Mouse (Mus musculus) liver, adult 2 months (tissue): ENCODE results near the gene Setd1a.
A peak's percentile ranks its signal among the peaks of the same experiment; 100 is the strongest.

Experiments
- CTCF ChIP-seq: fragments of 200-500 bp; IDR thresholded peaks from 2 replicates; pipeline ENCODE4 v1.5.1; 2011; ENCODE audit warnings: low read depth, low read length, control low read depth
- POLR2A ChIP-seq: fragments of 200-500 bp; IDR thresholded peaks from 2 replicates; pipeline ENCODE4 v1.6.1; 2011; ENCODE audit warnings: low read length, control low read depth; ENCODE audit not compliant: insufficient read depth; ENCODE audit errors: extremely low read depth

DNA sequence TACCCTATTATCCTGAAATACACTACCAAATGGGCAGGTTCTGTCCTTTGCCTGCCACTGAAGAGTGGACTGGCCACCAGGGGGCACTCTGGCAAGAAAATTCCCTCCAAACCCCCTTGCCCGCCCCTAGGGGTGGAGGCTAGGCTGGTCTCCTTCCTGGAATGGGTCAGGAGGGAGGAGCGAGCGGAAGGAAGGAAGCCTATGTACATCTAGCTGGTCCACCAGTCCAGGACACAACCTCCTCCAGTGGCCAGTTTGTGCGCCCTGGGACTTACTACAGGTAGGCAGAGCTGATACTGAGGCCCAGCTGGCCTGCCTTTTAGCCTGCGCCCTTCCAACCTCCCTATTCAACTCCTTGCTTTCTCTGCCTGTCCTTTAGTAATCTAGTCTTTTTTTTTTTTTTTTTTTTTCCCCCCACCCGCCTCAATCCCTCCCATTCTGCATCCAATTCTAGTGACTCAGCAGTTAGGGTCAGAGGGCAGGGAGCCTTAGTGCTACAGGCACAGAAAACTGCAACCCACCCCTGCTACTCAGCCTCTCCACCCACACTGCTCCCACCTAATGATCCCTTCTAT is 24.1 kb downstream of the Setd1a start, which contains the start of gene Hsd3b7:
- peak; percentile 94 for TF ChIP-seq CTCF
- peak; percentile 94 for TF ChIP-seq POLR2A
